Mouse (Mus musculus): Measurements from ENCODE around the gene Itga10.

DNA sequence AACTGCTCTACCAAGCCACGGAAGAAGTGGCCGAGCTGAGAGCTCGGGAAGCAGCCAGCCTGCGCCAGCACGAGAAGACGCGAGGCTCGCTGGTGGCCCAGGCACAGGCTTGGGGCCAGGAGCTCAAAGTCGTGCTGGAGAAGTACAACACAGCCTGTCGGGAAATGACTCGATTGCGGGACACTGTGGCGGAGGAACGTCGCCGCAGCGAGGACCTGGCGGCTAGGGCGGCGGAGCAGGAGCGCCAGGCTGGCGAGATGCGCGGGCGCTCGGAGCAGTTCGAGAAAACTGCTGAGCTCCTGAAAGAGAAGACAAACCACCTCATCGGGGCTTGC is 39.4 kb downstream of the Itga10 start:
- TF ChIP-seq EP300 (IDR thresholded peaks at IDR 0.05) (no peak), CTCF (IDR thresholded peaks at IDR 0.05) (no peak)
